Mouse (Mus musculus): ENCODE data around the gene Adam10.

- no peak for TF ChIP-seq CTCF (IDR thresholded peaks at IDR 0.05; ENCODE audit: low read depth)
- no peak for TF ChIP-seq EP300 (IDR thresholded peaks at IDR 0.05; ENCODE audit: low read depth)
Observed at GRCm38 (mm10) chr9:70824103-70824502, 145.3 kb downstream of the Adam10 start.

All from liver, embryonic 14.5 days (tissue).